Mouse (Mus musculus) thymus, adult 2 months (tissue): ENCODE measurements around the gene Tmem125. TPM values are rescaled to one million over a fixed set of nuclear protein-coding genes. Genes with fewer than 3 reads are reported as not detected.

Source experiments
- DNase-seq: peaks from one replicate; pipeline ENCODE4 v3.0.0; 2021
- H3K27ac ChIP-seq: fragments of 200-500 bp; 2 replicates; pipeline ENCODE4 v1.5.1; 2012; ENCODE audit warnings: low read length, control low read depth; ENCODE audit not compliant: control insufficient read depth, insufficient read depth
- H3K27me3 ChIP-seq: fragments of 200-500 bp; 2 replicates; pipeline ENCODE4 v1.6.1; 2012; ENCODE audit warnings: mild to moderate bottlenecking, low read length, moderate library complexity, mixed read lengths; ENCODE audit not compliant: control insufficient read depth, insufficient read depth
- H3K36me3 ChIP-seq: fragments of 200-500 bp; 2 replicates; pipeline ENCODE4 v1.6.1; 2012; ENCODE audit warnings: mild to moderate bottlenecking, low read length, moderate library complexity; ENCODE audit not compliant: control insufficient read depth, insufficient read depth
- H3K4me1 ChIP-seq: fragments of 200-500 bp; replicated peaks from 2 replicates; pipeline ENCODE4 v1.6.1; 2012; ENCODE audit warnings: low read length; ENCODE audit not compliant: control insufficient read depth, insufficient read depth
- H3K4me3 ChIP-seq: fragments of 200-500 bp; 2 replicates; pipeline ENCODE4 v1.5.1; 2012; ENCODE audit warnings: mild to moderate bottlenecking, low read length, control low read depth, moderate library complexity; ENCODE audit not compliant: control insufficient read depth, insufficient read depth
- CTCF ChIP-seq: fragments of 200-500 bp; IDR thresholded peaks from 2 replicates; pipeline ENCODE4 v1.5.1; 2012; ENCODE audit warnings: mild to moderate bottlenecking, control low read depth, low read length, moderate library complexity, borderline replicate concordance; ENCODE audit not compliant: control insufficient read depth, poor library complexity, insufficient read depth; ENCODE audit errors: extremely low read depth
- POLR2A ChIP-seq: fragments of 200-500 bp; IDR thresholded peaks from 2 replicates; pipeline ENCODE4 v1.6.1; 2012; ENCODE audit warnings: mild to moderate bottlenecking, low read length, control low read depth, moderate library complexity; ENCODE audit not compliant: control insufficient read depth, poor library complexity, insufficient read depth; ENCODE audit errors: extremely low read depth
- WGBS: fragments of 180-500 bp; shearing (Covaris S2); methylation state at CpG from one replicate; pipeline ENCODE4 v1.1.7; 2018; 5-methylcytosine and 5-hydroxymethylcytosine counted together
- polyA plus RNA-seq: library from polyadenylated mRNA; depleted of rRNA; stranded (reverse); fragments of >200 nt; gene quantifications from 2 replicates; pipeline ENCODE4 v1.2.3, GENCODE M21; 2012; rRNA removed

Tmem125 gene
- 1.7 and 2.1 TPM in 2 replicates for polyA plus RNA-seq

DNA sequence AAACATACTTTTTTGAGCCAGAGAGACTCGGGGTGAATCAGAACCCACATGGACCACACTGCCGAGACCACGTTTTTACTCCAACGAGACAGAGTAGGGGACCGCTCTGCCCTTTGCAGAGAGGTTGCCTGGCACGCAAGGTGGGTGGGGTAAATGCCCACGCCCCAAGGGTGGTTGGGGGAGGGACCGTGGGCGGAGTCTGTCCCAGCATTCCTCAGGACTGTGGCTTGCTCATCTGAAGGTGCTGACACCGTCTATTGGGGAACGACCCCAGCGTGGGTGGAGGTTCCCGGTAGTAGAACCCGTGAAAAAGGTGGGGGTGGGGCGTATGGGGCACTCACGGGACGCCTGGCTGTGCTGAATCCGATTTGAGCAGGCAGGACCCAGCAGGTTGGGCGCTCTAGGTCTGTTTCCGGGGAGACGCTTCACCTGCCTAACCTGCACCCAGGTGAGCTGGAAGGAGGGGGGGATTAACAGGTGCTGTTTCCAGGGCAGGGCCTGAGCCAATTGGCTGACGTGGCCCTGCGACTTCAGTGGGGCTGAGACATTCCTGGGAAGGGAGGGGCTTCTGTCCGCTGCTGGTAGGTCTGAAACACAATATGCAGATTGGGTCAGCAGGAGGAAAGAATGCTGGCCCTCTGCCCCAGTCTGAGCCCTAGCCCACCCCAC is at the start of gene Tmem125:
Gene Tmem125 (minus strand): TSS at position 453 of the 669 bp plus-strand sequence.
- DNase-seq: peak; percentile 51
- Histone ChIP-seq H3K27ac (no peak within 1 kb of the TSS), H3K27me3 (no peaks in the 10 kb centered on the region), H3K4me1 (0 out of 2 replicates have a peak, but pooled peaks cover 10% of the 10 kb centered on the region), H3K4me3 (no peak within 1 kb of the TSS), H3K36me3 (no peaks in the 10 kb centered on the region)
- 10% methylated on average over 24 of the region's 24 CpGs for WGBS
- TF ChIP-seq CTCF: no peak
- TF ChIP-seq POLR2A: no peak

DNA sequence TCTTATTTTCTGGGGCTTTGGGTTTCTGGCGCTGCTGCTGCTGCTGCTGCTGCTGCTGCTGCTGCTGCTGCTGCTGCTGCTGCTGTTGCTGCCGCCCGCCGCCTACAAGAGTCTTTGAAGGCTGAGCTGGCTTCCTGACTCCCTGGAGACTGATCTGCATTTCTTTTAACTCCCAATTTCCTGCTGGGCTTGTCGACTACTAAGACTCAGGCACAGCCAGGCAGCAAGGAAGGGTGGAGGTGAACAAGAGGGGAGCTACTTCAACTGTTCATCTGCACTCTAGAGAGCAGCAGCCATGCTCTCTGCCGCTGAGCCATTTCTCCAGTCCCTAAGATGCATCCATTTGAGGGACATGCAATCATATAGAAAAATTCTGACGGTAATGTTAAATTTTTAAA is 45.9 kb upstream of the Tmem125 start:
- TF ChIP-seq CTCF (no peak), POLR2A (no peak)
- no peaks in the 10 kb centered on the region for H3K4me1 ChIP-seq
- WGBS: 39% methylated on average over 7 of the region's 7 CpGs
- no peak for DNase-seq
- no peaks in the 10 kb centered on the region for H3K27me3 ChIP-seq
- H3K27ac ChIP-seq: no peak overlapping the region
- no peaks in the 10 kb centered on the region for H3K36me3 ChIP-seq
- H3K4me3 ChIP-seq: no peak overlapping the region

DNA sequence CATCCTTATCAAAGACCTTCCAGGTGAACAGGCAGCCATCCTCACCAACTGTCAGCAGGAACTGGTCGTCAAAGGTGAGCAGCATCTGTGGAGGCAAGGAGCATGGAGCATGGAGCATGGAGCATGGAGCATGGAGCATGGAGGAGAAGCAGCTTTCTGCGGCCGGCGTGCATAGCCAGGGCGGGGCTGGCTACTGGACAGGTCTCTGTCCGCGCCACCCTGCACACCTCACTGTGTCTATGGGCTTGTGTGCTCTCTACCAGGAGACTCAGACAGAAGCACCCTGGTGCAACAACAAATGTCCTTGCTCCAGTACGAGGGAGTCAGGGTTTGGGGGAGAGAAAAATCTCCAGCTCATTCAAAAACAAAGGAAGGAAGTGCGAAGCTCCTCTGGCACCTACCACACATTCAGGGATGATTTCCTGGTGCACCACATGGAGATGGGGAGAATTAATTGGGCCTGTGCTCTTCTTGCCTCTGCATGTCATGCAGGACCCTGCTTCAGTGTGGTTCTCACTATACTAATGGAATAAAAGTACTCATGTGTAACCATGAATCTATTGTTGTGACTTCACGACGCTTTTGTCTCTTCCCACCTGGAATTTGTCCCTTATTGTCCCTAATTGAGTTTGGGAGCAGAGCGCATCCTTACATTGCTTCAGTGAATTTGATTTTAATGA is 45.3 kb upstream of the Tmem125 start:
- TF ChIP-seq POLR2A (no peak), CTCF (no peak)
- DNase-seq: no peak
- Histone ChIP-seq H3K36me3 (no peaks in the 10 kb centered on the region), H3K27me3 (no peaks in the 10 kb centered on the region), H3K27ac (no peak overlapping the region), H3K4me3 (no peak overlapping the region), H3K4me1 (no peaks in the 10 kb centered on the region)
- WGBS: 85% methylated on average over 12 of the region's 12 CpGs

DNA sequence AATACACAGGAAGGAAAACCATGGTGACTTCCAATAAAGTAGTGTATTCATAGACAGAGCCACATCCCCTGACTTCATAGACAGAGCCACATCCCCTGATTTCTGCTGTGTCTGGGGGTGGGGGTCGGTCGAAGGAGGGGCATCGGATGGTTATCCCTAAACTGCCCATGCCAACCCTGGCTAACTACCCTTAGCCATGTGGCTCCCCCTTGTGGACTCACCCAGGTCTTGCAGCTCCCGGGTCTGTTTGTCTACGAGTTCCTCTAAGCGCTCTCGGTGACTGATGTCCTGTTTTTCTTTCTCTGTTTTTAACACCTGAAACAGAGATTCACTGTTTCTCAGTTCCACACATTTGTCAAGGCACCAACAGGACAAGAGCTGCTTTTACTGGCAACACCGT is 38.8 kb upstream of the Tmem125 start:
- peak overlapping the region; percentile 8; the same call in 1 of the 2 replicates for H3K27ac ChIP-seq
- no peaks in the 10 kb centered on the region for H3K36me3 ChIP-seq
- no peak overlapping the region for H3K4me3 ChIP-seq
- H3K27me3 ChIP-seq: no peaks in the 10 kb centered on the region
- TF ChIP-seq CTCF: no peak
- no peak for TF ChIP-seq POLR2A
- DNase-seq: peak; percentile 10
- H3K4me1 ChIP-seq: no peaks in the 10 kb centered on the region
- WGBS: 93% methylated on average over 8 of the region's 8 CpGs

DNA sequence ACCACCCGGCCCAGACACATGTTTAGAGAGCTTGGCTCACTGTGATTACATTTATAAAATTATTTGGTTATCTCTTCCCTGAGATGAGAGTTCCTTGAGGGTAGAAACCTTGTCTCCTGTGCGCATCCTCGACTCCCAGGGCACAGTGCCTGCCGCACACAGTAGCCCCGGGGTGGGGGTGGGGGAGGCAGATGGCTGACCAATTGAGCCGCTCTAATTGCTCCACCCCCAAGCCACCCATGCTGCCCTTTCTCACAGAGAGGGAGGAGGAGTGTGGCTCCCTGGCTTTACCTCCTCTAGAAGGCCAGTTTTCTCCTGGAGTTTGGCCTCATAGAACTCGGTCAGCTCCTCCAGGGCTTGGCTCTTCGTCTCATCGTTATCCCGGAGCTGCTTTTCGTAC is 37.7 kb upstream of the Tmem125 start:
- H3K27ac ChIP-seq: no peak overlapping the region
- H3K36me3 ChIP-seq: no peaks in the 10 kb centered on the region
- no peaks in the 10 kb centered on the region for H3K4me1 ChIP-seq
- no peak for DNase-seq
- 85% methylated on average over 11 of the region's 11 CpGs for WGBS
- TF ChIP-seq POLR2A: no peak
- TF ChIP-seq CTCF: no peak
- H3K27me3 ChIP-seq: no peaks in the 10 kb centered on the region
- no peak overlapping the region for H3K4me3 ChIP-seq

DNA sequence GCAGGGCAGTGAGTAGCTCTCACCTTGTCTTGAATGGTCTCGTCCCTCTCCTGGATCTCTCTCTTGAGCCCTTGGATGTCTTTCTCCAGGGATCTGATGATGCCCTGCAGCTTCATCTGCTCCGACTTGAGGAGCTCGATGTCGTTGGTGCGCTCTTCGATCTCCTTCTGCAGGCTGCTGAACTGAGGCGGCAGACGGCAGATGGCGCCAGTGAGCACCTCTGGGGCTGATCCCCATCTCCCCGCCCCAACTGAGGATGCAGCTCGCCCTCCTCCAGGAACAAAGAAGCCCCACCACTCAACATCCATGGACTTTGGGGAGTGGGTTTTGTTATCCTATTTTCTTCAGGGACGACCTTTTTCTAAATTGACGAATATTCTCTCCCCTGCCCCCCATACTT is 35.5 kb upstream of the Tmem125 start:
- Histone ChIP-seq H3K4me1 (no peaks in the 10 kb centered on the region), H3K27ac (no peak overlapping the region), H3K36me3 (no peaks in the 10 kb centered on the region), H3K27me3 (no peaks in the 10 kb centered on the region), H3K4me3 (no peak overlapping the region)
- 40% methylated on average over 13 of the region's 13 CpGs for WGBS
- TF ChIP-seq CTCF: no peak
- no peak for TF ChIP-seq POLR2A
- peak; percentile 47 for DNase-seq
